Mouse (Mus musculus) adrenal gland, postnatal 14 days (tissue): ENCODE measurements around the gene Gpat2. TPM values are rescaled to one million over a fixed set of nuclear protein-coding genes. Genes with fewer than 3 reads are reported as not detected.
A peak's percentile ranks its signal among the peaks of the same experiment; 100 is the strongest.

Experiments
- DNase-seq: peaks from one replicate; pipeline ENCODE4 v3.0.0; 2021; ENCODE audit warnings: mixed read lengths
- total RNA-seq: library from RNA; stranded (reverse); gene quantifications from 2 replicates; pipeline ENCODE4 v1.2.3, GENCODE M21; 2021

Gene Gpat2
- total RNA-seq, 1 experiment from 2014 or later: 0.37 TPM

DNA sequence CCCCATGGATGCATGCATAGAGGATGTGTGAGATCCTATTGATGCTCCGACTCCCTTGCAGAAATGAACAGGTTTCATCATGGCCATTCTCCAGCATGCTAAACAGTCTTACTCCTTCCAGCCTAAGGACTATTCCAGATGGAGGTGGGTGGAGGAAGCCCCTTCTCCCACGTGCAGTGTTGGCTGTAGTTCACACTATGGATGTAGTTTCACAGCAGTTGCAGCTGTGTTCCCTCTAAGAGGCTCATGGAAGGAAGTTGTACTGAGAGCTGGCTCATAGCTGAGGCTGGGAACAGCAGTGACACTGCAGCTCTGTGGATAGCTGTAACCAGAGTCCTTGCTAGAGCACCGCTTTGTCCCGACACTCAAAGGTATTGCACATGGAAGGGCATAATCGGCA lies 12.7 kb downstream of the Gpat2 start:
- no peak for DNase-seq

DNA sequence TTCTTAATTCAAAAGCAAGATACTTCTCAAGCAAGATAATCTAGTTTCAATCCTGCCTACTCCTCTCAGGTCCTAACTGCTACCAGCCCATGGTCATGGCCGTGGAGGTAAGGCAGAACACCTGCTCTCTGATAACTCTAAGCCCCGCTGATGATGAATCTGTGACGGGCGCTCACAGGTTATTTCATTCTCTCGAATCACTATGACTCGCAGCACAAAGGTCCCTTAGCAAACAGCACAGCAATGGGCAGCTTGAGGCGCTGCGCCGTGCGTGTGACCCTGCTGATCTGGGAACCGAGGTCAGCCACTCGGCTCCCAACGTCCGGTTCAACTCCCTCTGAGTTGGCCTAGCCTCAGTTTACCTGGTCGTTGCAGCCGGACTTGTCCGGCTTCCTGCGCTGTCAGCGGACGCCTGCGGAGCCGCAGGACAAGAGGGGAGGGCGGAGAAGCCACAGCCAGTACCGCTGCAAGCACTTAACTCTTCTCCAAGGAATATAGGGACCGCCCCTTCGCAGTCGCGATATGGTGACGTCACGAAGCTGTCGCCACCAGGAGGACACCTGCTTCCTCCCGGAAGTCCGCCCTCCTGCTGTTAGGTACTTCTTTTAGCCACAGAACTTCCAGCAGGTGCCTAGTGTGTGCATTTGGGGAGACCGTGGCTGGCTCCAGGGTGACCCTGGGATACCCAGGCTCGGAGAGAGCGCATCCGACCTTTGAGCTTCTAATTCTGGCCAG lies 19.2 kb downstream of the Gpat2 start, which contains the start of gene Fahd2a:
Gene Fahd2a, minus strand, starts transcription at position 511 of the 735 bp plus-strand sequence.
- DNase-seq: peak; percentile 96

DNA sequence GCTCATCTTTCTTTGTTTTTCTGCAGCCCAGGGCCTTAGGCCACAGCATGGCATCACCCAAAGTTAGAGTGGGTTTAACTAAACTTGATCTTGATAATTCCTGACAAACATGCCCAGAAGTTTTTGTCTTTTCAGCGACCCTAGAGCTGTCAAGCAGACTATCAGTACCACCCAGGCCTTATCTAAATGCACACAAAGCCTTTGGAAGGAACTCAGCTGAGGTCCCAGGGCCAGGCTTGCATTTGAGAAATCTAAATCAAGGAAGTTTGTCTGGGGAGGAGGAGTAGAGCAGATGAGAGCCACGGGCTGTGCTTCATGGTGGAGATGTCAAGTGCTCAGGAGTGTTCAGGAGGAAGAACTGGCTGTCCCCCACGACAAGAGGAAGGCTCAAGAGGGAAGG lies 21.8 kb downstream of the Gpat2 start:
- DNase-seq: no peak

DNA sequence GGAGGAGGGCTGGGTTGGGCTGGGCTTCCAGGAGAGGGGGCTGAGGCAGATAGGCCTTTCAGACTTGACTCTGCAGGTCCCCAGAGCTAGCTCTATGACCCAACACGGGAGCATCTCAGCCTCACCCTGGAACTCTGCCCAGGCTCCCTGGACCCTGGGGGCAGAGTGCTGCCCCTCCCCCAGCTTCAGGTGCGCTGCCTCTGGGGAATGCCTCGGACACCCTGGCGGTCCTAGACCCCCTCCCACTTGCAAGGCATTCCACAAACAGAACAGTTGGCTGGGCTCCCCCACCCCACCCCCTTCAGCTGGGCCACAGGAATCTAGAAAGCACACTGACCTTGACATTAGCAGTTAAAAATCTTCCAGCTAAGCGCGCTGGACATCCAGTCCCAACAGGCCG lies 24.7 kb downstream of the Gpat2 start:
- DNase-seq: peak; percentile 63

DNA sequence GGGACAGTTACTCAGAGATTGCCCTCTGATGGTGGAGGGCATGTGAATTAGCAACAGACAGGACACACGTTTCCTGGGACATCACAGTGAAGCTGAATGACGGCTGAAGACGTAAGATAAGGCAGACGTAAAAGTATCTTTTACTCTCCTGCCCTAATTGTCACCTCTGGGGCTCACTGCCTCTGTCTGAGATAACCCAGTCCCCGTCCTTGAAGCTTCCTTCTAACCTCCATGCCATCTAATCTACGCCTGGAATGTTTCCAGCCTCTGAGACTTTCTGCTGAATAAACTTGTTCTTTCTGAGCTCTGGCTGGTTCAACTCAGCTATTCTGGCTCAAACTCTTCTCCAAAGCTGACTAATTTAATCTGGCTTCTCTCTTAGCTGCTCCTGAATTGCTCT lies 26.7 kb downstream of the Gpat2 start:
- DNase-seq: no peak

DNA sequence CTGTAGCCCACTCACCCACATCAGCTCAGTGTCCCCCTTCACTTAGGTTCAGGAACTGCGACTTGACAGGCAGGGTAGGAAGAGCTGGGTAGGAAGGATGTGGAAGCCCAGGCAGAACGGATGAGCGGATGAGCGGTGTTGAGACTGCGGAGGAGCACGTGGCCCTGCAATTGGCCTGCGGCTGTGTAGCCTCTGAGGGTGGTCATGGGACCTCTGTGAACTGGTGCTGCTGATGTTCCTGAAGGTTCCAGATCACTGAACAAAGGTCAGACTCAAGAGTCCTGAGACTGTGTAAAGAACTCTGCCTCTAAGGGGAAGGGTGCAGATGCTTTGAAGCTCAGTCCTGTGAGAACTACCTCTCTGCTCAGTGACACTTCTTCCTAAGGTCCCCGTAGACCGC lies 28.1 kb downstream of the Gpat2 start:
- DNase-seq: no peak

DNA sequence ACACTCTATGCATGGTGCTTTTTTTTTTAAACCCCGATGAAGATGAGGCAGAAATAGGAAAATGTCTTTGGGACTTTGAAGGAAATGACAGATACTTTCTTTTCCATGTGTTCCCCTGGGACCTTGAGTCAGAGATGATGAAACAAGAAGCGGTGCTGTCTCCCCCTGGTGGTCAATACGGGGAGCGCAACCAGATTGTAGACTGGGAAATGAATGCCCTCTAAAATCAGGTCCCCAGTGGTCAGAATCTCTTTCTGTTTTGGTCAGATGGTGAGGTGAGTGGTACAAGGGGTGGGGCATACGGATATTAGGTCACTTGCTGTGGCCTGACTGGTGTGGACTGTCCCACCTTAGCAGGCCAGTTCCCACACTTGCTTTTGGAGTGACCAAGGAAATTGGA lies 28.8 kb downstream of the Gpat2 start:
- peak; percentile 88 for DNase-seq

DNA sequence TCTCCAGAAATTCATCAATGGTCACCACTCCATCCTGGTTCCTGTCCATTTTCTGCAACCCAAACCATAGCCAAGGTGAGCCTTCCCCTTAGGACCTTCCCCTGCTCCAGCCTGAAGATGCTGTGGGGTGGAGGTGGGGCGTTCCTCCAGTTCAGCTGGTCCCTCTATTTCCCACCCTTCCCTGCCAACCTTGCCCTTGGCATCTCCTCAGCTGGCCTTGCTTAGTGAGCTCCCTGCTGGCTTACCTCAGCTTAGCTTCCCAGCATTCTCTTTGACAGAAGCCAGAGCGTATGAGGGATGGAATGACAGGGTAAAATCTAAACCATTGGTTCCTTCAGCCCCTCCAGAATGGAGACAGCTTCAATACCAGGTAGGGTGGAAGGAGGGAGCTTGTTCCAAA lies 34.3 kb downstream of the Gpat2 start:
- no peak for DNase-seq

DNA sequence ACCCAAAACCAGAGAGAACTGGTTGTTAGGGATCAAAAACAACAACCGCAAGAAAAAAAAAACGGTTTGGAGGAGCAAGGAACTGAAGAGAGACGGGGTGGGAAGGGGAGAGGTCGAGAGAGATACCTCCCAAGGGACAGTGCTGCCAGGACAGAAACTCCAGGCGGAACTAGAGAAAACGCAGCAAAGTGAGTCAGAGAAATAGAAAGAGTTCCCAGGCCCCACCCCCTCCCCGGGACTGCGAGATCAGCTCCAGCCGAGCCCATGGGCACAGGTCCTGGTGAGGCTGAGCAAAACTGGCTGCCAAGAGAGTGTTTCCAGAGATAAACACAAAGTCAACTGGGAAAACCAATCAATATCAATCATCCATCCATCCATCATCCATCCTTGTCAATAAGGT lies 36.4 kb downstream of the Gpat2 start:
- DNase-seq: no peak

DNA sequence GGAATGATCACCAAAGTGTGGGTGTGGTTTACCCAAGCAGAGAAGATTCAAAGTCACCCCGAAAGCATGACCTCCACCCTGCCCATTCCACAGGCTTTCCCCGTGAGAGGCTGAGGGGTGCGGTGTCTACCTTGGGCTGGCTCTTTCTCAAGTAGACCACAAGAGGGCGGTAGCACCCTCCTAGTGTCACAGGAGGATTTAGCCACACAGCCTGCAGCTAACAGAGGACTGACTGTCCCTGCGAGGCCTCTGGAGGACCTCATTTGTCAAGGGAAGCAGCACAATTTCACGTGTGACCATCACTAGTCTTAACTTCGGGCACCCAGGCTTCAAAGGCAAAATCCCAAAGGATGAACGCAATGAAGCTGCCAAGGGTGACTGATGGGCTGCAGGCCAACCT lies 37.3 kb downstream of the Gpat2 start:
- DNase-seq: peak; percentile 79

DNA sequence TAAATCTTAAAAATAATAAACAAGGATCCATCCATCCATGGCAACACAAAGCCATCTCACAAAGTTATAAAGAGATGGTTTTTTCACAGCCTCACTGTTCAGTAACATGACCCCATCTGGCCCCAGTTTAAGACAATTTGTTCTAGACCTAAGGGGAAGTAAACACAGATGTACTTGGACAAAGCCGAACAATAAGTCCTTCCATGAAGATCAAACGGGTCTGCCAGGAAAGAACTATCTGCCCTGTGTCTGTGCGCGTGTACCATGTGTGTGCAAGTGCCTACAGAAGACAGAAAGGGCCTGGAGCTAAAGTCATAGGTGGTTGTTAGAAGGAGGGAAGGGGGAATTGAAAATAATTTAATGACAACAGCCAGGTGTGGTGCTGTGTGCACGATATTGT lies 45.2 kb downstream of the Gpat2 start:
- no peak for DNase-seq

DNA sequence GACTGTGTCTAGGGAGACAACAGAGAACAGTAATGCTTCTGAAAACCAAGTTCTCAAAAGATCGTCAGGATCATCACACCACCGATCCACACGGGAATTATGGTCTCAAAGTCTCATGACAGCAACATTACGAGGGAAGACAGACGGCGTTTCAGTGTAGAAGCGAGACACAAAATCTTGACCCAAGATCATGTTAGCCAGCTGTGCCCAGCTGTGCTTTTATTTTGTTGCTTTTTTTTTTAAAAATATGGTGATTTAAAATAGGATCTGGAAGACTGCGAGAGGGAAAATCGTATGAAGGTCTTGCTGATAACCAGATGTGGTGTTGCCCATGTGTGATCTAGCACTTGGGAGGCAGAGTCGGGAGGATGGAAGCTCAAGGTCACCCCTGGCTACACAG lies 45.7 kb downstream of the Gpat2 start:
- no peak for DNase-seq

DNA sequence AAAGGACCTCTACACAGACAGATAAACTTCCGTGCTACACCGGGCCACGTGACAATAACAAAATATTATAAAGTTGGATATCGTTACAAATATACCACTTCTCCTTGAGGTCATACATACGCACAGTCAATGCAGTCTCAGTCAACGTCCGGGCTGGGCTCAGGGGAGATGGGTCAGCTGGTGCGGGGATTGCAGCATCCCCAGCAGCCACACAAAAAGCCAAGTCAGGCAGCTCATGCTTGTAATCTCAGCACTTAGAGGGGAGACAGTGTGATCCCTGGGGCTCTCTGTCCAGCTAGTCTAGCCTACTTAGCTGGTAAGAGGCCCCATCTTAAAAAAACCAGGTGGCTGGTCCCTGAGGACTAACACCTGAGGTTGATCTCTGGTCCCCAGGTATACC lies 46.3 kb downstream of the Gpat2 start:
- DNase-seq: no peak

DNA sequence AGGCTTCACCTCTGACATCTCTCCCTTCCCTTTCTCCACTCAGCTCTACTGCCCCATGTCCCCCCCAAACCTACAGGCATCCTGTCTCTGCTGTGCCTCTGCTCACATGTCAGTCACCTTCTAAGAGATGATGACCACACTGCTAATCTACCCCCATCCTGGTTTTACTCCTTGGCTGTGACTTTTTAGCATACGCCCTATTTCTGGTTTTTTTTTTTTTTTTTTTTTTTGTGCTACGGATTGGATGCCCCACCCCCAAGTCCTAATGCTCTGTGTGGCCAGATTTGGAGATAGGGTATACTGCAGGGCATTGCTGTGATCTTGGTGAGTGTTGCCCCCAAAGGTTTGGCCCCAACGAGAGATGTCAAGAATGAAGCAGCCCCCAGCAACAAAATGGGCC lies 47.3 kb downstream of the Gpat2 start:
- no peak for DNase-seq

DNA sequence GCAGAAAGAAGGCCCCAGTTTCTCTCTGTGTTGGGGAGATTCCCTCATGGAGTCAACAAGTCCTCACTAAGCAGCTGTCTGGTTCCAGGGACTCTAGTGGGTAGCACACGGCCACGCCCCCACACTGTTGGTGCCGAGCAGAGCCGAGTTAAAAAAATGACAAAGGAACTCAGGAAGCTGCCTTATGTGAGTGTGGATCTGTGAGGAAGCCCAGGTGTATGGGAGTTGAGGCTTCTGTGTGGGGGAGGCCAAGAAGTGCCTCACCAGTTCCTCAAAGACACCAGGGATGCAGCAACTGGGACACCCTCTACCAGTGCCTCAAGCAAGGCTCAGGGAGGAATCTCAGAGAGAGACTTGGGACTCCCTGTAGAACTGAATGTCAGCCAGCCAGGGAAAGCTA lies 54.2 kb downstream of the Gpat2 start:
- DNase-seq: no peak

DNA sequence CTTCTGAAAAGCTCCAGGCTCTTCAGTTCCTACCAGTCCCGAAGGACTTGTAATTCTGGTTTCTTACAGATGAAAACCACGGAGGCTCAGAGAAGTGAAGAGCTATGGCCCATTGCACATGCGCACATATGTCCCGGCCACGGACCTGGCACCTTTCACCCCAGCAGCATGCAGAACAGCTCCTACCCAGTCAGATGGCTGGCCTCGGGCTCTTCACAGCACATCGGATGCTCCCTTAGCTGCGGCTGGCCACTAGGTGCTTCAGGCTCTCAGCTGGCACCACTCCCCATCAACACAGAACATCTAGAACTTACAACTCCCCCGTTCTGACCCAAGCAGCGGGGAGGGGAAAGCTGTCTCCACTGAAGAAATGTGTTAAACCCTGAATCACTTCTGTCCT lies 54.8 kb downstream of the Gpat2 start:
- no peak for DNase-seq

DNA sequence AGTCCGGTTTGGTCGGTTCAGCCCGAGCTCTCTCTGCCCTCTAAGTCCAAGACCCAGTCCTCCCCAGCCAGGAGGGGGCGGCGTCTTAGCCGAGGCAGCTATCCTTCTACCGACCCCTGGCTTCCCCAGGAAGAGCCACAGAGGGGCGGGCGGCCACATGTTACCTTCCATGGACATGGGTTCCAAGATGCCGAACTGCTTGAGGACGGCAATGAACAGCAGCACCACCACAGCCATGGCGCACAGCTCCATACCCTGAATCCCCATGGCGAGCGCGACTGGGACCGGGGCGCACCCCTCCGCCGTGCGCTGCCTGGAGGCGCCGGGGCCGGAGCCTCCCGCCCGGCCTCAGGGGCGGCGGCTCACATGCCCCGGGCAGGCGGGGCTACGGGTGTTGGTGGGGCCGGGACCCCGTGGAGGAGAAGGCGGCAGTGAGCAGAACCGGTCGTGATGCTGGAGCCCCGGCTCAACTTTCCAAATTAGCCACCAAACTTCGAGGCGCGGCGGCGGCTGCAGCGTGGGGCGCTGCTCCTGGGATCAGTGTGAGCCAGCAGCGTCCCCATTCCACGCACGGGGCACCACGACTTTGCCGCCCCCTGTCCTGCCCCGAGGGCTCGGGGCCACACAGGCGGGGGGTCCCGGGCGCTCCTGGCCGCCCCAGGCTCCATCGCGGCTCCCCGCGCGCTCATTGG lies 57.0 kb downstream of the Gpat2 start:
- DNase-seq: peak; percentile 12

DNA sequence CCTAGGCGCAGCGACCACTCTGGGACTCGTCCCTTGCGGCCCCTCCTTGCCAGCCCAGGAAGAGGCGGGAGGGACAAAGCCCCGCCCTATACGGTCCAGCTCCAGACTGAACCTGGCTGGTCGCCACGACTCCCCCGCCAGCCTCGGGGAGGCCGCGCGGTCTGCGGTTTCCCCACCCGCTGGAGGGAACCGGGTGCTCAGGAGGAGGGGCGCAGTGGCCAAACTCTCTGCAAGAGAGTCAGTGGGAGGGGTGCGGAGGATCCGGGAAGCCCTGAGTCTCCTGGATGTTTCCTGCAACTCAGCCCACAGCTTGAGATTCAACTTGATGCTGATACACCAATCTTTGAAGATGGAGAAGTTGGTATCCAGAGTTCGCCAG lies 57.5 kb downstream of the Gpat2 start:
- peak; percentile 57 for DNase-seq

DNA sequence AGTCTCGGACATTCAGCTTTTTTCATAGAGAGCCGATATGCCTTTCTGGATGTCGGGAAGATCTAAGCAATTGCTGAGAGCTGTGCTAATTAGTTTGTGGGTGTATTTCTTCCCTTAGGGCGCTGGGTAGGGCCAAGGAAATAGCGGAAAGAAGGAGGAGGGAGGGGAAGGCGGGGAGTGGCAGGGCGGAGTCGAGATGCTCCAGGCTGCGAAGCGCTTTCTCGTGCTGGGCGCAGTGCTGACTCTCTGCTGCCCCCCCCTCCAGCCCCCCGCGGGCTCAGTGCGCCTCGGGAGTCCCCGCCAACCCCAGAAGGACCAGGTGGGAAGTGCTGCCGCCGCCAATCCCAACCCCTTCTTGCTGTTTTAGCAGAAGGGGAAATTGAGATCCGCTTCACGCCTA lies 58.0 kb downstream of the Gpat2 start:
- DNase-seq: no peak

DNA sequence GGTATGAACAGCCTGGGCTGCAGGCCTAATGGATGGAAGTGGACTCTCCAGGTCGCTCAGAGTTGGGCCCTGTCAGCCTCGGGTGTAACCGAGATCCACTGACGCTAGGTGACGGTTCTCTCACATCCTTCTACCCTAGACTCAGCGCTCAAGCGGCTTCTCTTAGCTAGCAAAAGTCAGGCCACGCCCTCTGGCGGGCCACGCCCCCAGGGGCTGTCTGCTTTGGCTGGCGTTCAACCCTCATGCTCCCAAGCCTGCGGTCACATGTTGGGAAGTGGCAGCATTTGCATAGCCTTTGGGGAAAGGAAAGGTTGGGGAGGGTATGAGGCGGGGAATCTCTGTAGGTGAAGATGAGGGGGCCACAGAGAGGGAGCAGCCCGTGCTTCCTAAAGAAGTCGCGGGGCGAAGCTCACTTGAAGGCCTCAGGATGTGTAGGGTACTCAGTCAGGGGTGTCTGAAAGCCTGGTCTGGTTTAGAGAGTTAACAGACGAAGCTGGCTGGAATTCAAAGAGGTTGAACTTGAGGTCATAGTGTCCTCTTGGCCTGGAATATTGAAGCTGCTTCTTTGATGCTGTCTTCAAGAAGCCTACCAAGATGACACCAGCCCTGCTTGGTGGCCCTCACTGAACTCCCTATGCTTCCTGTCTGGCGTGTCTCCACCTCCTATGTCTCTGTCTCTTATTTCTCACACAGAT lies 59.6 kb downstream of the Gpat2 start:
- peak; percentile 79 for DNase-seq
